Mouse (Mus musculus) kidney, adult 8-10 months (tissue): Measurements from ENCODE around the gene Sept1.
"Not testable (repeated sequence)": the region's sequence is repeated elsewhere in the genome, so short reads cannot be mapped to it uniquely, and the experiment has no call there.

Experiments used
- DNase-seq, 2 experiments: peaks; one replicate each; pipeline ENCODE4 v3.0.0; 2022

The Sept1 gene

GRCm38 (mm10) chr7:127253821-127254769, 21.2 kb upstream of the Sept1 start:
- DNase-seq: peak; percentile 93 to 94

- DNase-seq: no peak
Observed at GRCm38 (mm10) chr7:127253341-127253740, 20.4 kb upstream of the Sept1 start.

GRCm38 (mm10) chr7:127252414-127252813, 19.5 kb upstream of the Sept1 start:
- DNase-seq: no peak

- not testable (repeated sequence) for DNase-seq
Observed at GRCm38 (mm10) chr7:127250511-127250910, 17.6 kb upstream of the Sept1 start.

- DNase-seq: no peak
Observed at GRCm38 (mm10) chr7:127244658-127245510, 12.0 kb upstream of the Sept1 start.

- peak; percentile 96 to 97 for DNase-seq
Observed at GRCm38 (mm10) chr7:127243870-127244657, 11.1 kb upstream of the Sept1 start, which contains the start of gene Zfp771. Gene Zfp771, plus strand, starts transcription at chr7:127244274.

GRCm38 (mm10) chr7:127243361-127243867, 10.5 kb upstream of the Sept1 start:
- no peak for DNase-seq

GRCm38 (mm10) chr7:127234777-127235176, 1.8 kb upstream of the Sept1 start:
- no peak for DNase-seq

- DNase-seq: no peak
Observed at GRCm38 (mm10) chr7:127233765-127234164, 835 bp upstream of the Sept1 start.

GRCm38 (mm10) chr7:127233368-127233749, 429 bp upstream of the Sept1 start:
- DNase-seq: peak in 1 of 2 experiments; percentile 30

- DNase-seq: no peak
Observed at GRCm38 (mm10) chr7:127231826-127232621, 906 bp downstream of the Sept1 start.

- DNase-seq: no peak
Observed at GRCm38 (mm10) chr7:127231376-127231775, 1.6 kb downstream of the Sept1 start.

GRCm38 (mm10) chr7:127228615-127229303, 4.2 kb downstream of the Sept1 start:
- peak; percentile 73 to 86 for DNase-seq

GRCm38 (mm10) chr7:127225147-127225995, 7.6 kb downstream of the Sept1 start:
- DNase-seq: no peak

- no peak for DNase-seq
Observed at GRCm38 (mm10) chr7:127224616-127225015, 8.3 kb downstream of the Sept1 start.

- DNase-seq: no peak
Observed at GRCm38 (mm10) chr7:127223515-127224478, 9.1 kb downstream of the Sept1 start.

- DNase-seq: no peak
Observed at GRCm38 (mm10) chr7:127223106-127223505, 9.8 kb downstream of the Sept1 start.

GRCm38 (mm10) chr7:127220440-127220839, 12.5 kb downstream of the Sept1 start:
- no peak for DNase-seq

GRCm38 (mm10) chr7:127218670-127219069, 14.3 kb downstream of the Sept1 start:
- no peak for DNase-seq
